Mouse (Mus musculus) frontal cortex, postnatal 10 days (tissue): ENCODE measurements at regions not wholly inside any gene's neighbourhood (a gene's known extent, or its start where the extent isn't known, plus 50 kb on each side); places are given as distances from the start of the nearest gene placed in this dataset.

Source experiments
- DNase-seq, 2 experiments: peaks; one replicate each; pipeline ENCODE4 v3.0.0; 2022; ENCODE audit warnings: low spot score in 2 of 2, mixed read lengths in 1 of 2

GRCm38 (mm10) chr8:78147170-78147569 is 65.9 kb upstream of the Ttc29 start:
- DNase-seq, result no peak

GRCm38 (mm10) chr8:78148006-78148405 is 65.1 kb upstream of the Ttc29 start:
- no peak for DNase-seq

- no peak for DNase-seq
These were observed 58.2 kb upstream of the Ttc29 start for GRCm38 (mm10) chr8:78154873-78155272.

GRCm38 (mm10) chr8:78162046-78162445 is 51.1 kb upstream of the Ttc29 start:
- peak; percentile 7 for DNase-seq

GRCm38 (mm10) chr8:78162763-78163508 is 50.2 kb upstream of the Ttc29 start:
- DNase-seq, result no peak
